Mouse (Mus musculus) spleen, postnatal 10 days (tissue): ENCODE measurements around the gene Bod1l.

Source experiments
- DNase-seq, 2 experiments: peaks; one replicate each; pipeline ENCODE4 v3.0.0; 2021 to 2022; ENCODE audit warnings: low spot score in 2 of 2

The Bod1l gene

DNA sequence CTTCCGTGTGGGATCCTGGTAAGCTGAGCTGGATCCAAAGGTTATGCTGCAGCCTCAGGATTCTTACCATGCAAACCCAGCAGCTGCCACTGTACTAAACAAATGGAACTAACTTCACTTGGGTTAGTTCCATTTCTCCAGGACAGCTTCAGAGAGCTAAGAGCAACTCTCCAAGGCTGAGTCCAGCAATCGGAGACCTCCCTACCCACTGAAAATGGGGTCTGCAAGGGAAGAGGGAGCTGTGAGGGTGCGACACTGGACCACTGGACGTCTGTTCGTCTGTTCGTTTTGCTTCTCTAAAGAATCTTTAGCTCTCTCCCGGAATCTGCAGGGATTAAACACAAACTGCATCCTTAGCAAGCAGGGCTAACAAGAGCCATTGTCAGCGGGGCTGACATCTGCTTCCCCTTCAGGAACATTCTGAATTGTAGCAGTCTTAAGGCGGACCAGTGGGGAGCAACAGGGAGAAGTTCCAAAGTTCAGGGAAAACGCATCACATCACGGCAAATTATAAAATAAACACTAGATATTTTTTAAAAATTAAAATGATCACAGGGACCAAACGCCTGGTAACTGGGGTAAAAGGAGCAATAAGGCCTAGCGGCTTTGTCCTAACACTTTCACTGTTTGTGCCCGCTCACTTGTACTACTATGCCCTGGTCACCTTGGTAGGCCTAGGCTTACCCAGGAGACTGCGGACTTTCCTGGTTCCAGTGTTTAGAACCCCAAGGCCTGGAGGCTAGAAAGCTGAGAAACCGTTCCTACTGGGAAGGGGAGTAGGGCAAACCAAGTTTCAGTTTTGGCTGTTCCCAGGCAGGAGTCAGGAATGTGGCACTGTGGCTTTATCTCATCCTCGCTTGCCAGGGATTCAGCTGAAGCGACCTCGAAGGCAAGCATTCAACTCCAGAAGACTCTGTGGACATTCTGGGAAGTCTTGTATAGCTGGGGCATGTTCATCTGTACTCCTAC lies 85.2 kb downstream of the Bod1l start:
- DNase-seq = no peak

DNA sequence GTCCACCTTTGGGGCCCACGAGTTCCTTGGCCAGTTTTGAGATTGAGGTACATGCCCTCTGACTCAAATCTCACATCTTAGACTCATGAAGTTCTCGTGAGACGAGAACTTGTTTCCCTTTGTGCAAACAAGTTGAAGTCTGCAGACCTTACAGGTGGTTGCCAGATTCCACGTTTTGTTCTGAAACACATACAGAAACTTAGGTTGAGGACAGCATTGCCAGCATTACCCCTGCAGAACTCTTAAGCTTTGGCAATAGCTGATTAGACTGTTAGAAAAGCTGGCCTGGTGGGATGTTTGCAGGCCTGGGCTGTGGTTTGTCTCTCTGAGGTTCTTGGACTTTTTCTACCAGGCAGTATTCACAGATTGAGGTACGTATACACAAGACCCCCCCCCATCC lies 86.8 kb downstream of the Bod1l start:
- no peak for DNase-seq

DNA sequence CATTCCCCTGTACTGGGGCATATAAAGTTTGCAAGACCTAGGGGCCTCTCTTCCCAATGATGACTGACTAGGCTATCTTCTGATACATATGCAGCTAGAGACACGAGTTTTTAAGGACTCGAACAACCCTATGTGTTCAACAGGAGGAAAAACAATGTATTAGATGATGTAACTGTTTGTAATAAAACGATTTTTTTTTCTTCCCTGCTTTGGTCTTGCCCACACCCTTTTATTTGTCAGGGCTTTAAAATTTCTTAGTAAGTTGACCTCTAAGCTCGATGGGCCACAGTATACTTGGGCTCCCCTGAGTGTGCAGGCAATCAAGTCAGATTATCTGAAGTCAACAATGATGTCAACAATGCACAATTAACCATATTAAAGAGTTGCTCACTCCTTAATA lies 87.7 kb downstream of the Bod1l start:
- no peak for DNase-seq

DNA sequence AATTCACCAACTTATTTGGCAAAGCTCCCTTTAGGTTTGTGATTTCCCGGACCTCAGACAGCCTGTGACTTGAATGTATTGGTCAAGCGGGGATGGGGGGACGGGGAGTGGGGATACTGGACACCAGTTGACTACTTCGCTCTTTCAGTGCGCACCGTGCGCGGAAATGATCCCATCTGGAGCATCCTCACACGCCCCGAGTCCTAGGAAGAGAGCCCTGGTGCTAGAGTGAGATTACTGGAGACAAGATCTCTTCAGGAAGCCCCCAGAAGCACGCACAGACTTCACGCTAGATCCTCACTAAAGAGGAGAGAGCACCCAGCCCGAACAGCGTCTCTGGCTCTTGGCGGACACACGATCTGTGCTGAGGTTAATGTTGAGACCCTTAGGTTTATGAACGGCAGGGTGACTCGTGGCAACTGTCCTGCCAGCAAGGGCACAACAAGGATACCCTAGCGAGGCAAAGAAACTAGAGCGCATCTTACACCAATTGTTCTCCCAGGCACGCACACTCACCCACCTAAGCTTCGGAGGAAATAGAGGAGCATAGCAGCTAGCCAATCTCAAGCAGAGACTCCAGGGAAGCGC lies 88.6 kb downstream of the Bod1l start:
- no peak for DNase-seq

DNA sequence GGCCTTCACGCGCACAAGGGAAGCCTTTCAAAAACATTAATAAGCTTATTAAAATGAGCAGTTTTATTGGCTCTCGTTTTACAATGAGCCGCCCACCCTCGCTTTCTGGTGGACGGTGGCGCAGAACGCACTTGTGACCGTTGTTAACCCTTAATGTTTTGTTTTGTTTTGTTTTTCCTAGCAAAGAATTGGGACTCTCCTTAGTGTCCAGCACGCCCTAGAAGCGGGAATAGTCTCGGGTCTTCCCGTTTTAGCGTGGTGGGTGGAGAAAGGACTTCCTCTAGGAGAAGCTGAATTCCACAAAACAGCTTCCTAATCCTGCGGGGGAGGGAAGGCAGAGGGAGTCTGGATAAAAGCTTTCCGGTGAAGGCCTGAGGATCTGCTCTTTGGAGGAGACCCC lies 89.3 kb downstream of the Bod1l start:
- no peak for DNase-seq

DNA sequence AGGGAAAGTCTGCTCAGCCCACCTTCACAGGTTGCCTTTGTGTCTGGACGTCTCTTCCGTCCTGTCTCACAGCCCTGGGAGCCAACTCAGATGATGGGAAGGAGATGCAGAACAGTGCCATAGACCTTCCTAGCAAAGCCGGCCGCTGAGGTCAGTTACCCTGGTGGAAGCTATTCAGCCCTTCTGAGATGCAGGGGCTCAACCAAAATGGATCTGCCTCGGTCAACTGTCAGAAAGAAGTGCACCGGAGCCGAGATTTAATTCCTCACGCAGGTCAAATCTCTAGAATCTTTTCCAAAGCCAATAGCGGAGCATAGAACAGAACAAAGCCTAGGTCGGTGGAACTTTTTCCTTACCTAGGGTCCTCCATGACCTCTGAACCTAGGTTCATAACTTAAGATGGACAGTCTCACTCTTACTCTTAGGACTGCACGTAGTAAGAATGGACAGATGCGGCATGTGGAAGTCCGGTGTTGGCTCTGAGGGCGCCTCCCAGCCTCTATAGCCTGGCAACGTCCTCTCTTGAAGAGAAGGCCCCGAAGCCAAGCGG lies 89.8 kb downstream of the Bod1l start:
- DNase-seq = no peak

DNA sequence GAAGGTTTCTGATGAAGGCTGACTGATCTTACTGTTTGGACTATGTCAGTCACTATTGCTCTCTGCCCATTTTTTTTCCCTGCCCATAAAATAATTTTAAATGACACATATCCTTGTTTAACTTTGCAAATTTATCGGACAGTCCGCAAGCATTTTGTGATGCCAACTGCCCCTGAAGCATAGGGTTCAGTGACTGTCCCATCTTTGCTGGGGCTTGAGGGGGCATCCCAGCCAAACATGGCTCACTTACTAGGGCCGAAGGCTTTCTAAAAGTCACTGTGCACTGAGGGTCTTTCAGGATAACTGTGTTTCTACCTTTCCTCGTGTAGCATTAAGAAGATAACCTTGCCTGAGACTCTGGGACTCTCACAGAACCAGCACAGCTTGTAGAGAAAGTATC lies 91.4 kb downstream of the Bod1l start:
- DNase-seq = no peak

DNA sequence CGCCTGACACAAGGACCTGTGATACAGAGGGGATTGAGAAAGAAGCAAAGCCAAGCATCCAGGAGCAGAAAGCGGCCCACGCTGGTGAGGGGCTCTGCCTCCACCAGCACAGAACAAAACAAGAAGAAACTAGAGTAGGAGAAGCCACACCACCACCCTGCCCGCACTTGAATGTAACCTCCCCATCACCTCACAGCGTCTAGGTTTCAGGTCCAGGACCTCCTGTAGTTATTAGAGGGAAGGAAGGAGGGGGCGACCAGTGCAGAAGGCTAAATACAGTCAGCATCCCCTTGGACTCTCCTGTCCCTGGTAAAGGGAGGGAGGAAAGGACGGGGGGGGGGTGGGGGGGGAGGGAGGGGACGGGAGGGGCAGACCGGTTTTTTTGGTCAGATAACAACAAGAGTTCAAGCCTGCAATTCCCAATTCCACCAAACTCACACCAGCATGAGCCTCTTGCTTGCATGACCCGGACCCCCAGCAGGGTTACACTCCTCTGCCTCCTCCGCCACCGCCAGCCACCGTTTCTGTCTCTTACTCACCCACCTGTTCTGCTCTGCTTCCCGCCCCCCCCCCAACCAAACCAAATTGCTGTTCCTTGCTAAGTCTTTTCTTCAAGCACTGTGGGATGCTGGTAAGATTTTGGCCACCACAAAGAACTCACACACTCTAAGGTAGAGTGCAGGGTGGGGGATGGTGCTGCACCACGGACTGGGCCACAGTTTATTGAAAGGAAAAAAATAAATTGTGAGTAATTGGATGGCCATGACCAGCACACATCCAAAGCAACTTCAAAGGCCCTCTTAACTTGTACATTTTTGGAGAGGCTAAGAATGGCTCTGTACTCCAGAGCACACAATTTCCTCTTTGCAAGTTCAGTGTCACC lies 99.0 kb downstream of the Bod1l start:
- DNase-seq = no peak

DNA sequence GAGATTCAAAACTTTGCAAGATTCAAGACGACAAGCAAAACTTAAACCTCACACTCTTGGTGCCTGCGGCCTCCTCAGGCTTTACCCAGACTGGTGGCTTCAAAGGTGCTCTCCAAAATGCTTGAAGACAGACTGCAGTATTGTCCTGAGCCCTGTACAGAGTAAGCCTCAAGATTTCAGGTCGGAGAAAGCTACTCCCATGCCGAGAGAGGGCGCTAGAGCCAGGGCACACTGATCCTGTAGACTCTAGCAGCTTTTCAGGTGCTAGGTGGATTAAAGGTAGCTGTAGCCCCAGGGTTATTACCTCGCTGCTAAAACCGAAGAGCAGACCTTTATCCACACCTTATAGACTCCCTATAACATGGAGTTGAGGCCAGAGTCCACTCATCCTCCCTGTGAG lies 99.9 kb downstream of the Bod1l start:
- DNase-seq = no peak

DNA sequence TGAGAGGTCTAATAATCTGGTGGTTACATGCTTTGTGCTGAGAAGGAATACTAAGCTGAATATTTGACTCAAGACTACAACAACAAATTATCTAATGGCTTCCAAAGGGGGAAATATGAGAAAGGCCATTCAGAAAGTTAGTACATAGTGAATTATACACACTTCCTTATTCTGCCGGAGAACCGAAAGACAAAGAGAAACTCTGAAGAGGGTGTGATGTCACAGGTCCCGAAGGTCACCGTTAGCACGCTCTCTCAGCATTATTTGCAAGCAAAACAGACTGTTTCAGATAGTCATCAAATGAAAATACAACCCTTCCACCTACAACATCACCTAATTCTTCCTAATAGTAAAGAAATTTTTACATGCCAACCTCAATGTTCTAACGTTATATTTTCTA lies 105.3 kb downstream of the Bod1l start:
- DNase-seq = no peak
